Mouse (Mus musculus): ENCODE measurements around the gene Gcm2.

Gcm2 gene

DNA sequence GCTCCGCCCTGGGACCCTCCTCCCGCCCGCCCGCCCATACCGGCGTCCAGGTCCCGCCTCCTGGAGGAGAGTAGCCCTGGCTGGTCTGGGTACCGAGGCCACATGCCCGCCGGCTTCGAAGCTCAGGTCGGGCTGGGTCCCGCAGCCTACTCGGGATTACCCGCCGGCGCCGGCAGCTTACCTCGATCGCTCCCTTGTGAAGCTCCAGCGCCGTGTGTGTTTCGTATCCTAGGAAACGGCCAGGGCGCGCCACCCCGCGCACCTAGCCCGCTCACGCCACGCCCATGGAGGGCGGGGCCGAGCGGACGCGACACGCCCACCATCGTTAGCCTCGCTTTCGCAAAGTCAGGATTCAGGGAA, 31.4 kb downstream of the Gcm2 start, which contains the start of gene Mak:
Mak (minus strand) TSS at position 286 of the 360 bp plus-strand sequence.
- peak; percentile 52 to 75 for DNase-seq

DNA sequence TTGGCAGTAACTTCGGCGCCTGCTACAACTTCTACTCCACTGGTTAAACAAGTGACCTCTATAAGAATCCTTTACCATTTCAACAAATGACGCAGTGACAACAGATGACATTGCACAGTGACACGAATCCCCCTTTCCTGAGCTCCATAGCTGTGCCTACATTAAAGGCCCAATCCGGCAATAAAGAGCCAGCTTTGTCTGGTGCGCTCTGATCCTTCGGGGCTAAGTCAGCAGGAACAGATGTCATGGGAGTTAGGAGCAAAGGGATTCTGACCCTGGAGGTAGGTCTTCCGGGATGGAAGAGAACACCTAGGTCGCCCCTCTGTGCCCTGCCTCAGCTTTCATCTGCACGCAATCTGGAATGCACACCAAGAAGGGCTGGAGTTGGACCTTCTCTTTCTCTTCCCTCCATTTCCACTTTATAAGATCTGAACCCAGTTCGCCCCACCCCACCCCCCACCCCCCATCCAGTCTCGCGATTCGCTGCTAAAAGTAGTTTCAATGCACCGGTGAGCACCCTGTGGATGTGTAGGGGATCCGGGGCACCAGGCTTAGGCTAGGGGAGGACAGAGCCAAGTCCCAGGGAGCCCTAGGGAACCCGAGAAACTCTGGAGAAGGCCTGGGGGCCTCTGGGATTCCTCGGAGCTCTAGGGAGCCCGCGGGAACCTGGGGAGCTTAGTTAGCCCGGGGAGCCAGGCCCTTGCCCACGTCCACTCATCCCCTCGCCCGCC, 32.0 kb downstream of the Gcm2 start:
- no peak for DNase-seq

GRCm38 (mm10) chr13:41077921-41078320, 32.9 kb downstream of the Gcm2 start:
- no peak for DNase-seq

GRCm38 (mm10) chr13:41073819-41074218, 37.0 kb downstream of the Gcm2 start:
- DNase-seq, result no peak

DNA sequence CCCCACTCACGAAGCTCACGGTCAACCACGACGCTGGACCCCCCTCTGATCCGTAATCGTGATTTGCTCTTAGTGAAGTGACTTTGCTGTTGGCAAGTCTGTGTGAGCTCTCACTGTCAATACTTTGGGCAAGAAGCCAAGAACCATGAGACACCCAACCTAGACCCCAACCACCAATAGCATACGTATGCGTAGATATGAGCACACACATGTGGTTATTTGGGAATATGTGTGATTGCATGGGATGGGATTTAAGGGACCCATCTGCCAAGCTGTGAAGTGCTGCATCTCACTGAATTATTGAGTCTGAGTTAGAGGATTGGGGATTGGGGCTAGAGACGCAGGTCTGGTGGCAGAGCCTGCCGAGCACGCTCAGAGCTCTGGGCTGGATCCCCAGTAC, 39.2 kb downstream of the Gcm2 start:
- DNase-seq, result no peak

- DNase-seq, result no peak
Observed at GRCm38 (mm10) chr13:41067618-41068017, 43.2 kb downstream of the Gcm2 start.

GRCm38 (mm10) chr13:41051965-41052364, 58.9 kb downstream of the Gcm2 start:
- DNase-seq, result no peak
